Mouse (Mus musculus) kidney, postnatal 0 days (tissue): ENCODE results near the gene Hdc. TPM values are rescaled to one million over a fixed set of nuclear protein-coding genes. Genes with fewer than 3 reads are reported as not detected.

Experiments
- ATAC-seq: fragments of 200-750 bp; cut with Nextera tagmentation; replicated peaks from 2 replicates; pipeline ENCODE4 v1.8.0; 2017; ENCODE audit warnings: low read depth, moderate number of reproducible peaks, moderate TSS enrichment, moderate library complexity; ENCODE audit not compliant: low FRiP score
- DNase-seq: peaks from one replicate; pipeline ENCODE4 v3.0.0-alpha.2; 2016; ENCODE audit warnings: low spot score
- H3K27ac ChIP-seq: fragments of 300-500 bp; sonication (generic); 2 replicates; pipeline ENCODE4 v1.5.1; 2014; ENCODE audit warnings: mild to moderate bottlenecking
- H3K27me3 ChIP-seq: fragments of 300-500 bp; sonication (generic); 2 replicates; pipeline ENCODE4 v1.6.1; 2014; ENCODE audit warnings: low read length, mixed read lengths; ENCODE audit not compliant: insufficient read depth
- H3K36me3 ChIP-seq: fragments of 300-500 bp; sonication (generic); 2 replicates; pipeline ENCODE4 v1.6.1; 2014; ENCODE audit warnings: low read length, mixed read lengths; ENCODE audit not compliant: insufficient read depth
- H3K4me1 ChIP-seq: fragments of 300-500 bp; sonication (generic); replicated peaks from 2 replicates; pipeline ENCODE4 v1.6.1; 2014; ENCODE audit warnings: antibody characterized with exemption, low read length, mixed read lengths; ENCODE audit not compliant: insufficient read depth
- H3K4me2 ChIP-seq: fragments of 300-500 bp; sonication (generic); 2 replicates; pipeline ENCODE4 v1.6.1; 2014; ENCODE audit warnings: mild to moderate bottlenecking, low read length, moderate library complexity, mixed read lengths
- H3K4me3 ChIP-seq: fragments of 300-500 bp; sonication (generic); replicated peaks from 2 replicates; pipeline ENCODE4 v1.5.1; 2014; ENCODE audit warnings: low read depth, low read length
- H3K9ac ChIP-seq: fragments of 300-500 bp; sonication (generic); 2 replicates; pipeline ENCODE4 v1.6.1; 2014; ENCODE audit warnings: low read depth, low read length
- H3K9me3 ChIP-seq: fragments of 300-500 bp; sonication (generic); replicated peaks from 2 replicates; pipeline ENCODE4 v1.6.1; 2016; ENCODE audit warnings: low read length, inconsistent platforms, mixed read lengths
- CTCF ChIP-seq: IDR thresholded peaks from 2 replicates; pipeline ENCODE4 v1.5.1; 2016; ENCODE audit warnings: antibody characterized with exemption, low read depth, mild to moderate bottlenecking, moderate library complexity
- WGBS: fragments of 180-500 bp; shearing (Covaris S2); extraction: QIAGEN DNeasy Blood & Tissue Kit; methylation state at CpG from one replicate; pipeline ENCODE4 v1.1.7; 2014; 5-methylcytosine and 5-hydroxymethylcytosine counted together
- polyA plus RNA-seq: library from polyadenylated mRNA; unstranded; fragments of >200 nt; fragmentation: Nextera tagmentation; extraction: Ambion mirVana; gene quantifications from 2 replicates; pipeline ENCODE4 v1.2.1, GENCODE M21; 2015

Gene Hdc
- polyA plus RNA-seq, 1 experiment from 2014 or later = 223 TPM

DNA sequence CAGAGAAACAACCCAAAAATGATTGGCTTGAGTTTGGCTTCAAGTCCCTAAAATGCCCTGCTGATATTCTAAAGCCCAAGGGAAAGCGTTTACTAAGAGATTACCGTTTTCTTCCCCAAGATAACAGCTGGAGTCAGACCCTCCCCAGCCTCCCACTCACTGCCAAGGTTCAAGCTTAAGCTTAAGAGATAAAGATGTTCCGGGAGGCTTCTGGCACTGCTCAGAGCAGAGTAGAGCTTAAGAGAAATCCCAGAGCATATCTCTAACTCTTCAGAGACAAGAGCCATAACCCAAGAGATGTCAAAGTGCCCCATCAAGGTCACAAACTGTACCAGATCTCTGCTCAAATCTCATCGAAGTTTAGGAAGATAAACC lies 12.4 kb downstream of the Hdc start:
- no peak overlapping the region for H3K4me3 ChIP-seq
- H3K27me3 ChIP-seq = no peaks in the 10 kb centered on the region
- no peaks in the 10 kb centered on the region for H3K36me3 ChIP-seq
- no peaks in the 10 kb centered on the region; the same call in 1 of the 2 replicates for H3K4me1 ChIP-seq
- no peak overlapping the region for H3K4me2 ChIP-seq
- WGBS = 61% methylated on average over 4 of the region's 4 CpGs
- no peak overlapping the region for H3K27ac ChIP-seq
- ATAC-seq = no peak
- H3K9me3 ChIP-seq = no peaks in the 10 kb centered on the region
- no peak overlapping the region for H3K9ac ChIP-seq
- DNase-seq = no peak
- TF ChIP-seq CTCF = no peak

GRCm38 (mm10) chr2:126606061-126606687 lies 12.9 kb downstream of the Hdc start:
- Histone ChIP-seq H3K36me3 (no peaks in the 10 kb centered on the region), H3K4me2 (no peak overlapping the region), H3K4me1 (no peaks in the 10 kb centered on the region; the same call in 1 of the 2 replicates), H3K9ac (no peak overlapping the region), H3K27me3 (no peaks in the 10 kb centered on the region), H3K4me3 (no peak overlapping the region), H3K27ac (no peak overlapping the region), H3K9me3 (no peaks in the 10 kb centered on the region)
- DNase-seq = no peak
- 84% methylated on average over 15 of the region's 15 CpGs for WGBS
- no peak for ATAC-seq
- no peak for TF ChIP-seq CTCF

DNA sequence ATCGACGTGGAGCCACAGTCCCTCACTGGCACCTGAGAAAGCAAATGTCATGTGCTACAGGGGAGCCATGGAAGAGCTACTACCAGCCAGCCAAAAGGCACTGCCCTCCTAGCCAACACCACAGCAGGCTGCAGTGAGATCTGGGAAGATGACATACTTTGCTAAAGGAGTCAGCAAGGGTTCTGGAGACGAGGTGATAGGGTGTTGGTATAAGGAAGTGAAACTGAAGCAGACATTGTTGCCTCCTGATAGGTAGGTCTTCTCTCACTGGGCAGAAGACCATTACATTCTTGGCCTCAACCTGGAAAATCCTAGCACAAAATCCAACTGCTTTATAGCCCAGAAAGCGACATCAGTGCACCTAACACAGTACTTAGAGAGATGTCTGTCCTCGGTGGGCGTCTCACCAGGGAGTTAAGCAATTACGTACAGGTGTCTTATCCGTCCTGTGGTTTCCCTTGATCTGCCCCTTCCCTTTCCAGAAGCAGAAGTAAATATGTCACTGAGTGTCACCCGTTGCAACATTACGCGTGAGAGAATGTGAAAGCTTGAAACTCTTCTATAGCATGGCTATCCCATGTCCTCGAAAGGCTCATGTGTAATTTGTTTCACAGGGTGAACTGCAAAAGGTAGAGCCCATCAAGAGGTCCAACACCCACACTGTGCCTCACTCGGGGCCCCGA lies 17.0 kb downstream of the Hdc start:
- no peak overlapping the region for H3K4me2 ChIP-seq
- H3K4me1 ChIP-seq = 0 out of 2 replicates have a peak, but pooled peaks cover 2% of the 10 kb centered on the region
- no peak for TF ChIP-seq CTCF
- no peaks in the 10 kb centered on the region for H3K9me3 ChIP-seq
- no peaks in the 10 kb centered on the region for H3K36me3 ChIP-seq
- H3K9ac ChIP-seq = no peak overlapping the region
- H3K27ac ChIP-seq = no peak overlapping the region
- ATAC-seq (no peak), DNase-seq (no peak)
- no peaks in the 10 kb centered on the region for H3K27me3 ChIP-seq
- WGBS = 84% methylated on average over 14 of the region's 14 CpGs
- no peak overlapping the region for H3K4me3 ChIP-seq

DNA sequence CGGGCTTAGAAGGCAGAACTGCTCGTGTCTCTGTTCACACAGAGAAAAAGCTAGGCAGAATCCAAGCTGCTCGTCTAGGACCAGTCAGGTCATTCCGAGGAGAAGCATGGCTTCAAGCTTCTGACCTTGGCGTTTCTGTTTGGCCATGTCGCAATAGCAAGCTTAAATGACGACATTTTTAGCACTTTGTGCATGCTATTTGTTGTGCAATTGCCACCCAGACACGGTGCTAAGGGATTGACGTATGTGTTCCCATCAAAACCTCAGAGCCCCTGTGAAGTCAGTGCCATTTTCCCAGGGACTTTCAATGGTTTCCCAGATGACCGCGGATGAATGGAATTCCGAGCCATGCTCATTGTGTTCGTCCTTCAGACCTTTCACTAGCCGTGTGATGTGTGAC lies 18.6 kb downstream of the Hdc start:
- H3K4me1 ChIP-seq = 0 out of 2 replicates have a peak, but pooled peaks cover 4% of the 10 kb centered on the region
- H3K4me3 ChIP-seq = no peak overlapping the region
- no peak overlapping the region for H3K9ac ChIP-seq
- no peak for DNase-seq
- no peaks in the 10 kb centered on the region for H3K9me3 ChIP-seq
- H3K4me2 ChIP-seq = no peak overlapping the region
- H3K36me3 ChIP-seq = no peaks in the 10 kb centered on the region
- TF ChIP-seq CTCF = no peak
- no peaks in the 10 kb centered on the region for H3K27me3 ChIP-seq
- 80% methylated on average over 14 of the region's 14 CpGs for WGBS
- no peak overlapping the region for H3K27ac ChIP-seq
- no peak for ATAC-seq

DNA sequence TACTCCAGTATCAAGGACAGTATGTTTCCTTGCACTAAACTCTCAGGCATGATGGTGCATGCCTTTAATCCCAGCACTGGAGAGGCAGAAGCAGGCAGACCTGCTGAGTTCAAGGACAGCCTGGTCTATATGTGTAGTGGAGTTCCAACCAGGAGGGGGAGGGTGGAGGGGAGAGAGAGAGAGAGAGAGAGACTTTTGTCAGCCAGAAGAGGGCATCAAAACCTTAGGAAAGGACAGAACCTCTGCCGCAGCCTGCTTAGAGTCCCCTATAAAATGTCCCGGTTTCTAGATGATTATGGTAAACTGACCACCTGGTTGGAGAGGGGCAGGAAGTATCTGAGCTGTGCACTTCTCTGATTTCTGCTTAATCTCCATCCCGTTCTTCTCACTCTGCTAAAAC lies 20.1 kb downstream of the Hdc start:
- ATAC-seq (peak; percentile 38; the same call in 1 of the 2 replicates), DNase-seq (peak; percentile 83)
- H3K9me3 ChIP-seq = no peaks in the 10 kb centered on the region
- TF ChIP-seq CTCF = peak; percentile 75
- peaks cover 4% of the 10 kb centered on the region; the same call in 1 of the 2 replicates for H3K4me1 ChIP-seq
- no peak overlapping the region for H3K27ac ChIP-seq
- no peaks in the 10 kb centered on the region for H3K36me3 ChIP-seq
- no peak overlapping the region for H3K4me2 ChIP-seq
- no peak overlapping the region for H3K9ac ChIP-seq
- H3K4me3 ChIP-seq = no peak overlapping the region
- WGBS = 12% methylated on average over 3 of the region's 3 CpGs
- no peaks in the 10 kb centered on the region for H3K27me3 ChIP-seq

DNA sequence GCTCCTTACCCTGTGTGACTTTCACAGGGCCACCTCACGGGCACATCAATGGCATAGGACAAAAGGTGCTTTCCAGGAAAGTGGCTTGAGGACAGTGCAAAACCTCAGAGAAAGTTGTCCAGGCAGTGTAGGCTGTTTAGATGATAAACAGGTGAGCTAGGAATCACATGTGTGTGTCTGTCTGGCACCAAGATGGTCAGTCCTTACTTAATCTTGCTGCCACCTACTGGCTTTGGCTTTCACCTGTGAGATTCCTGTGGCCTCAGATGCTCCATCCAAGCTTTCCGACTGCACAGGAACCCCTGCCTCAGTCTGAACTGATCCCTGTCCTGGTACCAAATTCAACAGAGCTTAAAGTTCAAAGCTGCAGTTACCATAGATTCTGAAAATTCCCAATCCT lies 20.7 kb downstream of the Hdc start:
- 53% methylated on average over 2 of the region's 2 CpGs for WGBS
- no peaks in the 10 kb centered on the region for H3K9me3 ChIP-seq
- TF ChIP-seq CTCF = peak; percentile 25; the same call in 1 of the 2 replicates
- no peaks in the 10 kb centered on the region for H3K36me3 ChIP-seq
- no peak overlapping the region for H3K9ac ChIP-seq
- H3K4me3 ChIP-seq = no peak overlapping the region
- H3K4me1 ChIP-seq = peaks cover 4% of the 10 kb centered on the region; the same call in 1 of the 2 replicates
- ATAC-seq (no peak), DNase-seq (no peak)
- H3K27me3 ChIP-seq = no peaks in the 10 kb centered on the region
- no peak overlapping the region for H3K4me2 ChIP-seq
- H3K27ac ChIP-seq = no peak overlapping the region
